Mouse (Mus musculus) stomach, postnatal 0 days (tissue): ENCODE data around the gene Tmed6.

Source experiments
- CTCF ChIP-seq: IDR thresholded peaks from 2 replicates; pipeline ENCODE4 v1.5.1; 2016; ENCODE audit warnings: antibody characterized with exemption, low read depth, mild to moderate bottlenecking, moderate library complexity
- EP300 ChIP-seq: optimal IDR thresholded peaks from 2 replicates; pipeline ENCODE3; 2016; ENCODE audit warnings: antibody characterized with exemption

GRCm38 (mm10) chr8:107074128-107074527 lies 8.7 kb upstream of the Tmed6 start:
- TF ChIP-seq CTCF (no peak), EP300 (no peak)
